Mouse (Mus musculus): ENCODE measurements around the gene Plaur.

Plaur gene

DNA sequence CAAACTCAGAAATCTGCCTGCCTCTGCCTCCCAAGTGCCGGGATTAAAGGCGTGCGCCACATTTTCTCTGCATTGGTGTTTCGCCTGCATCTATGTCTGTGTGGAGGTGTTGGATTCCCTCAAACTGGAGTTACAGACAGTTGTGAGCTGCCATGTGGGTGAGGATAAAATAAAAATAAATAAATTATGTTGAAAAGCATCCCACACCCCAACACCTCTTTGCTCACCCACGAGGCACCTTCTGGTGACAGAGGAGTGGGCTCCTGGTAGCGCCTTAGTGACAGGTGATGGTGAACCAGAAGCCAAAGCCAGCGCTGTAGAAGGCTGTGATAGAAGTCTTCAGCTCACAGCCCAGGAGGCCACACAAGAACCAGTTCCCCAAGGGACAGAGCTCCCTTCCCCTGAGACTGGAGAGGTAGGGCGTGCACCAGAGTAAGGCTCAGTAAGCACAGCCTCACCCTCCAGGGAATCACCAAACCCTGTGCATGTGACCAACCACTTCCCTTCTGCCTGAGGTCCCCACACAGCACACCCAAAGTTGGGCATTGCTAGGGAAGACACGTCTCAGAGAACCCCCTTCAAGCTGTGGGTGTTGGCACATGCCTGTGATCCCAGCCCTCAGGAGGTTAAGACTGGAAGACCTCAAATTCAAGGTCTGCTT, 16.9 kb upstream of the Plaur start:
- in situ Hi-C loops (cut with MboI, MseI) = no loop called here

DNA sequence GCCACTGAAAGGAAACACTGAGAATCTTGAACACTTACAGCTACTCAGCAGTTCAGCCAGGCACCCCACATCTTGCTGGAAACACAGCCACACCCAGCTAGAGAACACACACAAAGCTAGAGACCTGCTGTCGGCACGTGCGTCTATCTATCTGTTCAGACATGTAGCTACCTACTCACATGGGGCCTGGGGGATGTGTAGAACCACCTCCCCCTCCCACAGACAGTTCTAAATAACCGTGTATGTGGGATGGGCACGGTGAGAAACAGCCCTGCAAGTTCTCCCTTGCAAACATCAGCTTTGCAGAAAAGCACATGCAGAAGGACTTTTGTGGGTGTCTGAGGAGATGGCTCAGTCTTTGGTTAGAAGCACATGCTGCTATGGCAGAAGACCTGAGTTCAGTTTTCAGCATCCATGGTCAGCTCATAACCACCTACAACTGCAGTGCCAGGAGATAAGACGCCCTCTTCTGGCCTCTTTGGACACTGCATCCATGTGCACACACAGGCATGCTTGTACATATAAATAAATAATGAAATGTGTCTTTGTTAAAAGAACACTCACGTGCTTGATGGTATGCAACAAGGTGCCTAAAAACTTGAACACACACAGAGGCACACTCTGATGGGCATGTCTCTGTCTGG, 15.5 kb upstream of the Plaur start:
- in situ Hi-C loops (cut with MboI, MseI) = no loop called here

- in situ Hi-C loops (cut with MboI, MseI) = no loop called here
These were observed 13.3 kb upstream of the Plaur start for GRCm38 (mm10) chr7:24448782-24449517.

DNA sequence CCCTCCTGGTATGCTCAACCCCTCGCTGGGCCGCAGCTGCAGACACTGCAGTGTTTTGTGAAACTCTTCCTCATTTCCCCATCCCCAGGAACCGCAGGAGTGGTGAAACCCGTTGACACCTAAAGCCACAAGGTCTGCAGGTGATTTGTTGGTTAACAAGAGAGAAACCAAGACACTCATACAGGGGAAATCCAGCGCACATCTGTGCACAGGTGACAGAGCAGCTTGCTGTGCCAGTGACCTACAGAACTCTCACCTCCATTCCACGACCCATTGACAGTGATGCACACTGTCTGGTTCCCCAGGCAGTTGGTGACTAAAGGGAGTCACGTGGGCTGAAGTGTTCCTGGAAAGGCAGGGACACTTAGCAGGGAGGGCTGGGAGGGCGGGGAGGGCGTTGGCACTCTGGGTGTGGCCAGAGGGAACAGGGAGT, 11.7 kb upstream of the Plaur start:
- in situ Hi-C loops (cut with MboI, MseI) = no loop called here

DNA sequence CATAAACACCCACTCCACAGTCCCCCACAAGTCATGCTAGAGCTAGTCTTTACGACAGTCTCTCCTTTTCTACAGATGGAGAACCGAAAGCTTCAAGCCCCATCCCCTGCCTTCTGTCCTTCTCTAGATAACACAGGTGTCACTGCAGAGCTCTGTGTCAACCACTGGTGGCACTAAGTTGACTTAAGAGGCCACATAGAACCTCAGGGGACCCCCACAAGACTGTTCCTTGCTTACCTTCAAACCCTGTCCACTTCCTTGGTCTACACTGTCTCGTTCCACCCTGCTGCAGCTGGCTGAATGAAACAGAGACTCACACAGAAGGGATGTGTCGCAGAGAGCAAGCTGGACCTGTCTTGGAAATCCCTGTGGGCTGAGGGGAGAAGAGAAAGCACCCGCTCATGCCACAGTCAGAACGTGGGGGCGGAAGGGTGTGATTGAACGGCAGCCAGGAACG, 10.4 kb upstream of the Plaur start, which contains the start of gene Irgc1:
Gene Irgc1 (minus strand): TSS at position 443 of the 457 bp plus-strand sequence.
- in situ Hi-C loops (cut with MboI, MseI) = no loop called here

- in situ Hi-C loops (cut with MboI, MseI) = no loop called here
These were observed 8.1 kb upstream of the Plaur start for GRCm38 (mm10) chr7:24454199-24454598.

- in situ Hi-C loops (cut with MboI, MseI) = loop anchor here (5.0 kb wide), 1 partner anchor 88 kb away; no protein-coding TSS in a partner anchor
These were observed 6.6 kb upstream of the Plaur start for GRCm38 (mm10) chr7:24455726-24456125.

DNA sequence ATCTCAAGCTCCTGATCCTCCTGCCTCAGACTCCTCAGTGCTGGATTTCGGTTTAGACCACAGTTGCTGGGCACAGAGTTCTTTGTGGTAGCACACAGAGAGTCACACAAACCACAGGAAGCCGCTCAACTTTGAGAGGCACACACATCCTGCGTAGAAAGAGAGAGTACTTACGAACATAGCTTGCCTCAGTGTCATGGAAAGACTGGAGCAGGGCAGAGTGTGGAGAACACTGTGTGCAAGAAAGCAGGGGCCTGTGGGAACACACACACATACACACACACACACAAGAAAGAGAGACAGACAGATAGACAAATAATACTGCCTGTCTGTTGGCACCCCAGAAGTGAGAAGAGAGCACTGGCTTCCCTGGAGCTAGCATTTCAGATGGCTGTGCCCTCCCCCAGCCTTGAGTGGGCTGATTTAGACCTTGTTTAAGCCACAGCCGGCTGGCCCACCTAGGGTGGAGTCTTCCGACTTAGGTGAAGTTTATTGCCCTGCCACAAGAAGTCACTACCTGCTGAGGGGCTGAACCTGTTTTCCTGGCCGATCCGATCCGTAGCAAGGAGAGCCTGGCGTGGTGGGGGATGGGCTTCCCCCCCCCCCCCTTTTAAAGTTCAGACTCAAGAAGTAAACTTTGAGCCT, 4.4 kb upstream of the Plaur start:
- in situ Hi-C loops (cut with MboI, MseI) = loop anchor here (5.0 kb wide), 1 partner anchor 91 kb away; no protein-coding TSS in a partner anchor

DNA sequence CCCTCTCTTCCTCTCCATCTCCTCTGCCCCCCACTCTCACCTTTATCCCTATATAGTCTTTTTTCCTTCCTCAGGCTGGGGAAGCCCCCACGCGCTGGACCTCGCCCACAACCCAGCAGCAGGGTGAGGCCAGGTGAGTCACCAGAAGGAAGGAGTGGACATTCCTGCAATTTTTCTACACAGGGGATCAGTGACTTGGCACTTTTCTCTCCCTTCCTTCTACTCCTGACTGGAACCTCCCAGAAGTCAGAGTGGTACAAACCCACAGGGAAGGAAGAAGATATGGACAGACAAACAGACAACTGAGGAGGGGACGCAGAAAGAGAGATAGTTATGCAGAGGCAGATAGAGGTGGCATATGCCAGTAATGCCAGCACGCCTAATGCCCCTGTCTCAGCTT, 2.8 kb upstream of the Plaur start:
- in situ Hi-C loops (cut with MboI, MseI) = loop anchor here (5.0 kb wide), 1 partner anchor 92 kb away; no protein-coding TSS in a partner anchor

DNA sequence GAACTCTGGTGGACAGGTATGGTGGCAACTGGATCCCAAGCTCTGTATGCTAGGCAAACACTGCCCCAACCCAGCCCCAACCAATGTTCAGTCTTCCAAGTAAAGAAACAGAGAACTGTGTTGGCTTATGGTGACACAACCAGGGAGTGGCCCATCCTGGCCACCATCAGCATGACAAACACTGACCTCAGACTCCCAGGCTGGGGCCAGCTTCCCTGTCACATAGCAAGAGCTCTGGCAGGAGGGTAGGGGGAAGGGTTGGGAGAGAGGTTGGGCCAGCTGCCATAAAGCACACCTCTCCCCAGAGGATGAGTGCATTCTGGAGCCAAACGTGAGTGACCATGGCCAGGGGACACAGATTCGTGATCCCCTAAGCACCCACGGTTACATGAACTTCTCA, 2.4 kb upstream of the Plaur start:
- in situ Hi-C loops (cut with MboI, MseI) = loop anchor here (5.0 kb wide), 1 partner anchor 93 kb away; no protein-coding TSS in a partner anchor

- in situ Hi-C loops (cut with MboI, MseI) = no loop called here
These were observed 770 bp upstream of the Plaur start for GRCm38 (mm10) chr7:24461376-24462051.

GRCm38 (mm10) chr7:24466835-24467234, 4.6 kb downstream of the Plaur start:
- in situ Hi-C loops (cut with MboI, MseI) = no loop called here

- in situ Hi-C loops (cut with MboI, MseI) = no loop called here
These were observed 5.6 kb downstream of the Plaur start for GRCm38 (mm10) chr7:24467886-24468285.

DNA sequence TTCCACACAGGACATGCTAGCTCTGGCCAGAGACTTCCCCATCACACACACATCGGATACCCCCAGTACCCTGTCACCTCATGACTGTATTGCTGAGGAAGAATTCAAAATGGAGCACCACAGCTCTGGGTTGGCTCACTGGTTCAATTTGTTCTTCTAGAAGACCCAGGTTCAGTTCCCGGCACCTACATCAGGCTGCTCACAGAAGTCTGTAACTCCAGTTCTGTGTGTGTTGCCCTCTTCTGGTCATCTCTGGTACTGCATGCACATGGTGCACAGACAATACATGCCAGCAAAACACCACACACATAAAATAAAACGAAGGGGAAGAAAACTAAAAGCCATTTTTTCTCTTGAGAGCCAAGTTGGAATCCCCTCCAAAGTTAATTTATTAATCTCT, 6.8 kb downstream of the Plaur start:
- in situ Hi-C loops (cut with MboI, MseI) = no loop called here

GRCm38 (mm10) chr7:24470356-24470755, 8.1 kb downstream of the Plaur start:
- in situ Hi-C loops (cut with MboI, MseI) = no loop called here

- in situ Hi-C loops (cut with MboI, MseI) = no loop called here
These were observed 10.2 kb downstream of the Plaur start for GRCm38 (mm10) chr7:24472442-24472841.

DNA sequence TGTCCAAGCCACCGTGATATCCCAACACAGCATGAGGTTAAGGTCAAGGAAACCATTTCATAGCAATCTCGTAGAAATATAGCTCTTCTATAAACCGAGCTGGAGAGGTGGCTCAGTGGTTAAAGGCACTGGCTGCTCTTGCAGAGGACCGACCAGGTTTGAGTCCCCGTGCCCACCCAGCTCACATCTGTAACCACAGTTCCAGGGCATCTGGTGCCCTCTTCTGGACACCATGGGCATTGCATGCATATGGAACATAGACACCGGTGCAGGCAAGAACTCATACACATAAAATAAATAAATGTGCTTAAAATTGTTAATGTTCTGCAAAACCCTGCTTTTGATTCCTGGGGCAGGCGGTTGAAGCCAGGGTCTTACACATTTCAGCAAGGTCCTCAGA, 10.7 kb downstream of the Plaur start:
- in situ Hi-C loops (cut with MboI, MseI) = no loop called here

- in situ Hi-C loops (cut with MboI, MseI) = no loop called here
These were observed 11.7 kb downstream of the Plaur start for GRCm38 (mm10) chr7:24473913-24474529.

GRCm38 (mm10) chr7:24474811-24475506, 12.7 kb downstream of the Plaur start:
- in situ Hi-C loops (cut with MboI, MseI) = no loop called here

- in situ Hi-C loops (cut with MboI, MseI) = no loop called here
These were observed 14.1 kb downstream of the Plaur start for GRCm38 (mm10) chr7:24476338-24476737.
